Mouse (Mus musculus) thymus, adult 2 months (tissue): Measurements from ENCODE around the gene Ubxn2a.
"Not testable (repeated sequence)": the region's sequence is repeated elsewhere in the genome, so short reads cannot be mapped to it uniquely, and the experiment has no call there.

Source experiments
- CTCF ChIP-seq: fragments of 200-500 bp; IDR thresholded peaks from 2 replicates; pipeline ENCODE4 v1.5.1; 2012; ENCODE audit warnings: mild to moderate bottlenecking, control low read depth, low read length, moderate library complexity, borderline replicate concordance; ENCODE audit not compliant: control insufficient read depth, poor library complexity, insufficient read depth; ENCODE audit errors: extremely low read depth
- POLR2A ChIP-seq: fragments of 200-500 bp; IDR thresholded peaks from 2 replicates; pipeline ENCODE4 v1.6.1; 2012; ENCODE audit warnings: mild to moderate bottlenecking, low read length, control low read depth, moderate library complexity; ENCODE audit not compliant: control insufficient read depth, poor library complexity, insufficient read depth; ENCODE audit errors: extremely low read depth

GRCm38 (mm10) chr12:4910496-4910895, 3.0 kb upstream of the Ubxn2a start:
- not testable (repeated sequence) for TF ChIP-seq CTCF, POLR2A
